Mouse (Mus musculus): ENCODE measurements around the gene Icmt. TPM values are rescaled to one million over a fixed set of nuclear protein-coding genes. Genes with fewer than 3 reads are reported as not detected.

The Icmt gene
- polyA plus RNA-seq, 1 experiment from 2014 or later = 7.9 TPM

- no peaks in the 10 kb centered on the region for H3K9me3 ChIP-seq (replicated peaks)
Observed at GRCm38 (mm10) chr4:152344651-152345050, 47.6 kb downstream of the Icmt start.

DNA sequence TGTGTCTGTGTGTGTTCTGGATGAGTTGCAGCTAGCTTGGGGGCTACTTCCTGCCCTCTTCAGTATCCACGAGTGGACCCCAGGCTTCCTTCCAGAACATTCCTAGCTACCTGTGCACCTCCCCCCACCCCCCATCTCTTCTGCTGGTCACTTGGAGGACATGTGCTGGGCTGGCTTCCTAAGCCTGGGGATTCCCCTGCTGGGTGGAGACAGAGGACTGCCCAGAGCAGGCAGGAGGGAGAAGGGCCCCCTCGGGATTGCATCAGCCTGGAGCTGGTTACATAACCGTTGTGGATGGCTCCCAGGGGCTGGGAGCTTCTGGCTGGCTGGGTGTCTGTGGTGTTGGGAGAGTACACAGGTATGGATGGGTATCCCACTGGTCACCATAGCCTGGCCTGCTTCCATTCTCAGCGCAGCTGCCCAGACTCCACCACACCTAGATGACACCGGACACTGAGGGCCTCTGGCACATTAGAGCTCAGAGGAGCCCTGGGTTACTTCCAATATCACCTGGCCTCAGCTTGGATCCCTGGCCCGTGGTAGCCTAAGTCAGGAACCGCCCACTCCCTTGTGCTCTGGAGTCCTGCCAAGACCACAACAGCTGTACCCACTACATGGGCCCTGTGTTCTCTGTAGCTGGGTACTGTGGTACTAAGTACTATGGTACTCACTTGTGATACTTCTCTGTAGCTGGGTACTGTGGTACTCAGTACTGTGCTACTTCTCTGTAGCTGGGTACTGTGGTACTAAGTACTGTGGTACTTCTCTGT lies 48.3 kb downstream of the Icmt start:
- H3K27ac ChIP-seq = no peak overlapping the region
- no peak overlapping the region for H3K4me3 ChIP-seq (replicated peaks)
- H3K36me3 ChIP-seq = no peaks in the 10 kb centered on the region
- ATAC-seq (ENCODE audit: low read depth) (peak; percentile 71), DNase-seq (no peak)
- peaks cover 70% of the 10 kb centered on the region for H3K27me3 ChIP-seq
- 38% methylated on average over 7 of the region's 7 CpGs for WGBS (ENCODE audit: insufficient replicate concordance)
- H3K4me1 ChIP-seq (replicated peaks) = peaks cover 21% of the 10 kb centered on the region
- no peaks in the 10 kb centered on the region for H3K9me3 ChIP-seq (replicated peaks)
- H3K9ac ChIP-seq = no peak overlapping the region
- H3K4me2 ChIP-seq = no peak overlapping the region

More at GRCm38 (mm10) chr4:152344651-152345050, 47.6 kb downstream of the Icmt start:
- peaks cover 70% of the 10 kb centered on the region for H3K27me3 ChIP-seq
- no peak overlapping the region for H3K4me2 ChIP-seq
- WGBS (ENCODE audit: insufficient replicate concordance) = 15% methylated on average over 7 of the region's 7 CpGs
- no peaks in the 10 kb centered on the region for H3K36me3 ChIP-seq
- ATAC-seq (ENCODE audit: low read depth) = peak; percentile 29
- H3K27ac ChIP-seq = no peak overlapping the region
- H3K4me3 ChIP-seq (replicated peaks) = no peak overlapping the region
- H3K9ac ChIP-seq = no peak overlapping the region; the same call in 1 of the 2 replicates
- no peak for DNase-seq
- peaks cover 21% of the 10 kb centered on the region for H3K4me1 ChIP-seq (replicated peaks)

- Histone ChIP-seq H3K9ac (no peak overlapping the region), H3K4me2 (no peak overlapping the region), H3K27ac (no peak overlapping the region), H3K4me3 (replicated peaks) (no peak overlapping the region), H3K4me1 (replicated peaks) (peaks cover 11% of the 10 kb centered on the region), H3K36me3 (no peaks in the 10 kb centered on the region), H3K9me3 (replicated peaks) (no peaks in the 10 kb centered on the region), H3K27me3 (peaks cover 45% of the 10 kb centered on the region)
- WGBS (ENCODE audit: insufficient replicate concordance) = 10% methylated on average over 17 of the region's 17 CpGs
- no peak for ATAC-seq (ENCODE audit: low read depth)
- no peak for DNase-seq
Observed at GRCm38 (mm10) chr4:152349837-152350381, 52.9 kb downstream of the Icmt start.

DNA sequence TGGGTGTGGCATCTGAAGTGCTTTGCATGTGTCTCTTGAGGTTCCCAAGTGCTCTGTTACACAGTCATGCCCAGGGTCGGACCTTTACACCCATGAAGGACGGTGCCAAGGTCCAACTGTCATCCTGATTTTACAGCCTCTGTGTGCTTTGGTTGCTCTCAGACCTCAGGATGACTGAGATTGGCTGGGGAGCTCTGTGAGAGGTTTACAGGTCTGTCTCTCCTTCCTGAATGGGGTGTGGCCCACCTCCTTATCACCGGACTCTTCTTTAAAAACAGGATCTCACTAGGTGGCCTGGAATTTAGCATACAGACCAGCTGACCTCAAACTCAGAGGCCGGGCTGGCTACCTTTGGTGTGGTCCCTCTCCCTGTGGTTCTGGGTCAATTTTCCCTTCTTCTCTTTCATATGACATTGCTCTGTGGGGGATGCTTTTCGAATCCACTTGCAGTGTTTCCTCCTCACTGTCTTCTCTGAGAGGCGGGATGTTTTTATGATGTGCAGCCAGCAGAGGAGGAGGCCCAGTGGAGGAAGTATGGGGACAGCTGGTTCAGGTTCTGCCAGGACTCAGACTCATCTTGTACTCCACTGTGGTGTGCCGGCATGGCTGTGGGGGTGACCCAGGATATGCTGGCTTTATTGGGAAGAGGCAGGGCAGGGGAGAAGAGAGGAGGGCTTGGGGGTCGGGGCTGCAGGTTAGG lies 53.8 kb downstream of the Icmt start:
- Histone ChIP-seq H3K4me3 (replicated peaks) (no peak overlapping the region), H3K27me3 (peaks cover 45% of the 10 kb centered on the region), H3K9me3 (replicated peaks) (no peaks in the 10 kb centered on the region), H3K36me3 (no peaks in the 10 kb centered on the region), H3K4me2 (no peak overlapping the region), H3K4me1 (replicated peaks) (peaks cover 2% of the 10 kb centered on the region), H3K27ac (no peak overlapping the region), H3K9ac (no peak overlapping the region)
- DNase-seq (no peak), ATAC-seq (ENCODE audit: low read depth) (no peak)
- 20% methylated on average over 8 of the region's 8 CpGs for WGBS (ENCODE audit: insufficient replicate concordance)

GRCm38 (mm10) chr4:152351422-152352305 lies 54.6 kb downstream of the Icmt start:
- peaks cover 45% of the 10 kb centered on the region for H3K27me3 ChIP-seq
- WGBS (ENCODE audit: insufficient replicate concordance) = 13% methylated on average over 14 of the region's 14 CpGs

DNA sequence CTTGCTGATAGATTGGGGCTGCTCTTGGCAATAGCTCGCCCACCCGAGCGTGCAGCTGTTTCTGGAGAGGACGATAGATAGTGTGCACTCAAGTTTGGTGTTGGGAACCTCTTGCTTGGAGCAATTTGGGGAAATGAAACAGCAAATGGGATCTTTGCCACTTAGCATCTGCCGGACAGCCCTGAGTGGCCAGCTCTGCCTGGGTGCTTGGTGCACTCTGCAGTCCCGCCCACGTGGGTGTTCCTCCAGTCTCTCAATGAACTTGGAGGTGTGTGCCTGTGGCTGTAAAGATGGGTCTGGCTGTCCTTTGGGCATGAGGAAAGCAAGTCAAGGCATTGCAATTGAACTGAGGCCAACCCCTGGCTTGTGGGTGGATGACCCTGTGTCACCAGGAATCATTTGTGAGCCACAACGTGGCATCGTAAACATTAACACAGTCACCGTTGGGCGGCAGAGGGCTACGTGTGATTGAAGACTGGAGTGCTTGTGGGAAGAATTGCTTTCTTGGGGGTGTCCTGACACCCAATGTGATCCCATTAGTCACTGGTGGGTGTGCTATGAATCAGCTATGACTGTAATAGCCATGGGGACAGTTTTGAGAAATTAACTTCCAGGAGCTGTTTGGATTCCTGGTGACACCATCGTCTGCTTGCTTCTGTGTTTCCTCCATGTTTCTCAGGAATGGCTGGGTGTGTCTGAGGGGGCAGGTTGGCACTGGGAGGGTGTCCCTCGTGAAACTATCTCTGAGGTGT lies 57.0 kb downstream of the Icmt start:
- Histone ChIP-seq H3K9me3 (replicated peaks) (no peaks in the 10 kb centered on the region), H3K27ac (no peak overlapping the region), H3K4me1 (replicated peaks) (no peaks in the 10 kb centered on the region), H3K9ac (no peak overlapping the region), H3K4me3 (replicated peaks) (no peak overlapping the region), H3K27me3 (peaks cover 33% of the 10 kb centered on the region), H3K36me3 (no peaks in the 10 kb centered on the region), H3K4me2 (no peak overlapping the region)
- ATAC-seq (ENCODE audit: low read depth) = no peak
- no peak for DNase-seq
- WGBS (ENCODE audit: insufficient replicate concordance) = 66% methylated on average over 14 of the region's 14 CpGs

More at GRCm38 (mm10) chr4:152351422-152352305, 54.6 kb downstream of the Icmt start:
- Histone ChIP-seq H3K36me3 (no peaks in the 10 kb centered on the region), H3K9ac (no peak overlapping the region), H3K9me3 (replicated peaks) (no peaks in the 10 kb centered on the region), H3K4me3 (replicated peaks) (no peak overlapping the region), H3K27ac (no peak overlapping the region), H3K4me2 (no peak overlapping the region), H3K4me1 (replicated peaks) (no peaks in the 10 kb centered on the region)
- no peak for DNase-seq
- no peak for ATAC-seq (ENCODE audit: low read depth)

DNA sequence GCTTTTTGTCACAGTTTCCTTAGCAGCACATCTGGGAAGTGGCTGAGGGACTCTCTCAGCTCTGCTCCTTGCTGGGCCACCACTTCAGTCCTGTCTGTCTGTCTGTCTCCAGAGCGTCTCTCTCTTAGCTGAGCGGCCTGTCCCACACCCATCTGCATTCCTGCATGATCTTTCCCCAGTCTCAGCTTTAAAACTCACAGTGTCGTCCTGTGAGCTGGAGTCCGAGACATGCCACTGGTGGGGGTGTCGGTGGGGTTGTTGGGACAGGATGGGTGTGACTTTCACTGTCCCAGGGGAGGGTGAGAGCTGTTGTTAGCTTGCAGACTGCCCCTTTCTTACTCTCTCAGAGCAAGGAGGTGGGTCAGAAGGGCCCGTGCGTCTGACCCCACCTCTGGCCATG lies 58.6 kb downstream of the Icmt start:
- no peaks in the 10 kb centered on the region for H3K36me3 ChIP-seq
- no peak overlapping the region for H3K4me2 ChIP-seq
- H3K27ac ChIP-seq = no peak overlapping the region
- DNase-seq = no peak
- H3K9me3 ChIP-seq (replicated peaks) = no peaks in the 10 kb centered on the region
- no peak for ATAC-seq (ENCODE audit: low read depth)
- H3K4me3 ChIP-seq (replicated peaks) = no peak overlapping the region
- peaks cover 30% of the 10 kb centered on the region for H3K27me3 ChIP-seq
- H3K9ac ChIP-seq = no peak overlapping the region
- H3K4me1 ChIP-seq (replicated peaks) = peaks cover 12% of the 10 kb centered on the region
- 57% methylated on average over 7 of the region's 7 CpGs for WGBS (ENCODE audit: insufficient replicate concordance)

Other genes with a start within 250 kb of the Icmt start
- gene Plekhg5, start 224.7 kb upstream of the Icmt start, polyA plus RNA-seq (2015; fragmentation: Nextera tagmentation; extraction: Ambion mirVana) = 4.9 and 5.1 TPM in 2 replicates
- 0.37 and 0.48 TPM in 2 replicates for gene Tnfrsf25, start 181.3 kb upstream of the Icmt start, polyA plus RNA-seq (2015; fragmentation: Nextera tagmentation; extraction: Ambion mirVana)
- 1.8 and 2.1 TPM in 2 replicates for gene Espn, start 144.9 kb upstream of the Icmt start, polyA plus RNA-seq (2015; fragmentation: Nextera tagmentation; extraction: Ambion mirVana)
- gene Hes2, start 138.4 kb upstream of the Icmt start, polyA plus RNA-seq (2015; fragmentation: Nextera tagmentation; extraction: Ambion mirVana) = 0.06 TPM in 1 of 2 replicates, not detected in the other
- gene Acot7, start 119.1 kb upstream of the Icmt start, polyA plus RNA-seq (2015; fragmentation: Nextera tagmentation; extraction: Ambion mirVana) = 24.8 and 25.2 TPM in 2 replicates
- gene Gpr153, start 23.0 kb upstream of the Icmt start, polyA plus RNA-seq (2015; fragmentation: Nextera tagmentation; extraction: Ambion mirVana) = 0.81 and 0.82 TPM in 2 replicates
- gene Hes3, start 5.6 kb upstream of the Icmt start, polyA plus RNA-seq (2015; fragmentation: Nextera tagmentation; extraction: Ambion mirVana) = not detected in 2 replicates
- gene Rnf207, start 21.8 kb downstream of the Icmt start, polyA plus RNA-seq (2015; fragmentation: Nextera tagmentation; extraction: Ambion mirVana) = 0.27 and 0.31 TPM in 2 replicates
- 353 and 381 TPM in 2 replicates for gene Rpl22, start 28.5 kb downstream of the Icmt start, polyA plus RNA-seq (2015; fragmentation: Nextera tagmentation; extraction: Ambion mirVana)
- gene Chd5, start 41.4 kb downstream of the Icmt start, polyA plus RNA-seq (2015; fragmentation: Nextera tagmentation; extraction: Ambion mirVana) = 0.21 and 0.52 TPM in 2 replicates
- gene Nphp4, start 179.5 kb downstream of the Icmt start, polyA plus RNA-seq (2015; fragmentation: Nextera tagmentation; extraction: Ambion mirVana) = 0.16 TPM in 2 replicates
- 8.3 and 9.6 TPM in 2 replicates for gene Kcnab2, start 180.6 kb downstream of the Icmt start, polyA plus RNA-seq (2015; fragmentation: Nextera tagmentation; extraction: Ambion mirVana)

Data from liver, embryonic 13.5 days (tissue).